Mouse (Mus musculus): ENCODE results near the gene Gucy2c. TPM values are rescaled to one million over a fixed set of nuclear protein-coding genes. Genes with fewer than 3 reads are reported as not detected.
"Not testable (repeated sequence)": the region's sequence is repeated elsewhere in the genome, so short reads cannot be mapped to it uniquely, and the experiment has no call there.

Gucy2c gene
- polyA plus RNA-seq, 1 experiment from 2014 or later, result 1.6 TPM

DNA sequence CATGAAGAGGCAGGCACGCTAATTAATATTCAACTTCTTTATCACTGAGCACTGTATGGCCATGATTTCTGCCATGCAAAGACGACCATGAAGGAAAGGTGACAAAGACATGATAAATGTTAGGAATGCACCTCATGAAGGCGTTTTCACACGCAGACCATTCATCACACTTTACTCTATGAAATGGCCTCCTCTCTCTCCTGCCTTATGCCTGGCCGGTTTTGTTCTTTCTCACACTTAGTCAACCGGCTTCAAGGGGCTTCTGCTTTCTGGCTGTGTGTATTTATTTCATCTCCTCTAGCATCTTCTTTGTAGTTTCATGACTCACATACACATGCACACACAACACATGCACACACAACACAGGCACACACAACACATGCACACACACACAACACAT is 19.7 kb upstream of the Gucy2c start:
- 89% methylated on average over 6 of the region's 6 CpGs for WGBS
- no peak for ATAC-seq (replicated peaks)
- Histone ChIP-seq H3K4me2 (no peak overlapping the region), H3K9me3 (no peaks in the 10 kb centered on the region), H3K9ac (no peak overlapping the region), H3K27me3 (replicated peaks) (no peaks in the 10 kb centered on the region), H3K4me3 (no peak overlapping the region), H3K4me1 (peaks cover 16% of the 10 kb centered on the region), H3K36me3 (replicated peaks) (no peaks in the 10 kb centered on the region), H3K27ac (no peak overlapping the region)

DNA sequence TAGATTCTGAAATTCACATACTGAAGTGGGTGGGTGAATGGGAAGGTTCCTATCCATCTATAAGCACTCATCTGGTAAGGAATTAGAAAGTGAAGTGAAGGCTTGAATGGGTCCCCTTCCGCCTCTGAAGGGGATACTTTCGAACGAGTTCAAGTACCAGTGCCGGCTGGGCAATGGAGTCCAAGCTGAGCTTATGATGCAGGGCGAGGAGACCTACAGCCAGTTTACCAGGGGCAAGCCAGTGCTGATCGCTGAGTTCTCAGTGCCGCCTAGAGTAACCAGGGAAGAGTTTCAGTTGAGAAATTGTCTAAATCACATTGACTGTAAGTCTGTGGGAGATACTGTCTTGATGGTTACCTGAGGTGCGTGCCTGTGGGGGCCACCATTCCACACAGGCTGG is 19.1 kb upstream of the Gucy2c start:
- H3K4me1 ChIP-seq, result peaks cover 16% of the 10 kb centered on the region
- no peak overlapping the region for H3K9ac ChIP-seq
- no peak overlapping the region for H3K27ac ChIP-seq
- no peaks in the 10 kb centered on the region for H3K9me3 ChIP-seq
- H3K36me3 ChIP-seq (replicated peaks), result no peaks in the 10 kb centered on the region
- H3K4me3 ChIP-seq, result no peak overlapping the region
- no peak overlapping the region for H3K4me2 ChIP-seq
- ATAC-seq (replicated peaks), result no peak
- WGBS, result 94% methylated on average over 8 of the region's 8 CpGs
- no peaks in the 10 kb centered on the region for H3K27me3 ChIP-seq (replicated peaks)

DNA sequence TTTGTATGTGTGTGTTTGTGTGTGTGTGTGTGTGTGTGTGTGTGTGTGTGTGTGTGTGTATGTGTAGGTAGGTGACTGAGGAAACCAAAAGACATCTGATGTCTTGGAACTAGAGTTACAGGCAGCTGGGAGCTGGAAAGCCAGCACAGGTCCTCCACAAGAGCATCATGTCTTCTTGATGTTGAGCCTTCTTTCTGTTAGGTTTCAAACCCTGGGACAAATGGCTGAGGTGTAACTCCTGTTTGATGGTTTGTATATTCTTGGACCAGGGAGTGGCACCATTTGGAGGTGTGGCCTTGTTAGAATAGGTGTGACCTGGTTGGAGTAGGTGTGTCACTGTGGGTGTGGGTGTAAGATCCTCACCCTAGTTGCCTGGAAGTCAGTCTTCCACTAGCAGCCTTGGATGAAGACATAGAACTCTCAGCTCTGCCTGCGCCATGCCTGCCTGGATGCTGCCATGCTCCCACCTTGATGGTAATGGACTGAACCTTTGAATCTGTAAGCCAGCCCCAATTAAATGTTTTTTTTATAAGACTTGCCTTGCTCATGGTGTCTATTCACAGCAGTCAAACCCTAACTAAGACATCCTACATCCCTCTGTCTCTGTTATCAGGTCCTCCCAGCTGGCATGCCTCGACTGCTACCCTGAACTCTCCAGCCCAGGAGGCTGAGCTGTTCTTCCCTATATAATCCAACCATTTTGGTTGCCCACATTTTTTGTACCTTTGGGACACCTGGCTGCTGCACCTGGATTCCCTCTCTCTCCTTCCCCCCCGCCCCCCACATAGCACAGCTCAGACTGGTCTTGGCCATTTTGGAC is 16.5 kb upstream of the Gucy2c start:
- ATAC-seq (replicated peaks); H3K27me3 ChIP-seq (replicated peaks); H3K4me3 ChIP-seq; H3K9me3 ChIP-seq; H3K36me3 ChIP-seq (replicated peaks); H3K4me2 ChIP-seq; H3K27ac ChIP-seq; H3K9ac ChIP-seq: not testable (repeated sequence)
- WGBS, result 93% methylated on average over 3 of the region's 3 CpGs
- peaks cover 12% of the 10 kb centered on the region for H3K4me1 ChIP-seq

DNA sequence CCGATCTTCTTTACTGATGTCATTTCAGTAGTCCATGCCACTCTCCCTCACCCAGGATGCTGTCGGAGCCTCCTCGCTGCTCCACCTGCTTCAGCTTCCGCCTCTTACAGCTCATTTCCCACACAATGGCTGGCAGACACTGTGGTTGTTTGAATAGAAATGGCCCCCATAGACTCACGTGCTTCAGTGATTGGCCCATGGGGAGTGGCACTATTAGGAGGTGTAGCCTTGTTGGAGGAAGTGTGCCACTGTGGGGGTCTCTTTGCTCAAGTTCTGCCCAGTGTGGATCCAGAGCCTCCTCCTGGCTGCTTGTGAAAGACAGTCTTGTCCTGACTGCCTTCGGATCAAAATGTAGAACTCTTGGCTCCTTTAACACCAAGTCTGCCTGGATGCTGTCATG is 14.3 kb upstream of the Gucy2c start:
- Histone ChIP-seq H3K27me3 (replicated peaks) (no peaks in the 10 kb centered on the region; the same call in 1 of the 2 replicates), H3K9me3 (no peaks in the 10 kb centered on the region), H3K4me1 (peaks cover 11% of the 10 kb centered on the region), H3K36me3 (replicated peaks) (no peaks in the 10 kb centered on the region), H3K4me3 (no peak overlapping the region), H3K4me2 (no peak overlapping the region), H3K27ac (no peak overlapping the region), H3K9ac (no peak overlapping the region)
- ATAC-seq (replicated peaks), result no peak
- WGBS, result 60% methylated on average over 6 of the region's 6 CpGs

DNA sequence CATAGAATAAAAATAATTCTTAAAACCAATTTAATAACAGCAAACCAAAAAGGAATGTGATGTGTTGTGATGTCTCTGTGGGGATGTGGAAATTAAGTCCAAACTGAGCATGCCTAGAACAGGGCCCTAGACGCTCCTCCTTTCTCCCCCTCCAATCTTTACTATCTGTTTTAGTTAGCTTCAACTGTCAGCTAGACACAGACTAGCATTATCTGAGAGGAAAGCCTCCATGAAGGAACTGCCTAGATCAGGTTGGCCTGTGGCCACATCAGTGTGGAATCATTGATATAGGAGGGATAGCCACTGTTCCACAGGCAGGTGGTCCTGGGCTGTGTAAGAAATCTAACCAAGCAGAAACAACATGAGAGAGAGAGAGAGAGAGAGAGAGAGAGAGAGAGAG is 13.5 kb upstream of the Gucy2c start:
- no peak overlapping the region for H3K4me3 ChIP-seq

DNA sequence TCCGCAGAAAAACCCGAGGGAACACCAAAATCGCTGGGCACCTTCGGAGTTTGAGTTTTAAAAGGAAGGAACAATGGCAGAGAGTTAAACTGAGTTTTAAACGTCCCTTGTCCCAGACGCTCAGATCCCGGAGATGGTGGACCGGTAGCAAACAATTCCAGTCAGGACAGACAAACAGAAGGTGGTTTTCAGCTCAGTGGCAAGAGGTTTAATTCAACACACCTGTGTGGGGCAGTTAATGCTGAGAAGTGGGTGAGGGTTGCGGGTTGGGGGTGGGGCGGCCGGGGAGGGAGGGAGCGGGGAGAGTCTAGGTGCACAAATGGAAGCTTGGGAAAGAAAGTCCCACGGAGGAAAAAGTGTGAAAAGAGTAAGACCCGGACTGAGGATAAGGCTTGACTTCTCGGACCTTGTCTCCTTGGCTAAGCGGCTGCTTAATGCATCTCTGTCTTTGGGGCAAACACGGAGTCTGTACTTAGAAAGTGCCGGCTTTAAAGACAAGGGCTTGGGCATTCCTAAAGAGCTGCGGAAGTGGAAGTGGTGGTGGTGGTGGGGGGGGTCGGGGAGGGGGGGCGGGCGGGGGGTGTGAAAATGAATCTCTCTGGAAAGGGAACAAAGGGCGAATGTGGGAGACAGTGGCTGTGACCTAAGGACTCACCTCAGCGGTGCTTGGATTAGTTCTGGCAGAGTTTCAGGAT is 12.4 kb upstream of the Gucy2c start:
- H3K9ac ChIP-seq, result peak overlapping the region; percentile 10; the same call in 1 of the 2 replicates
- H3K4me1 ChIP-seq, result peaks cover 11% of the 10 kb centered on the region
- H3K4me3 ChIP-seq, result peak overlapping the region; percentile 30
- no peak for ATAC-seq (replicated peaks)
- H3K27me3 ChIP-seq (replicated peaks), result no peaks in the 10 kb centered on the region; the same call in 1 of the 2 replicates
- no peaks in the 10 kb centered on the region for H3K36me3 ChIP-seq (replicated peaks)
- no peak overlapping the region for H3K27ac ChIP-seq
- no peaks in the 10 kb centered on the region for H3K9me3 ChIP-seq
- under 1% methylated on average over 22 of the region's 24 CpGs for WGBS
- H3K4me2 ChIP-seq, result peak overlapping the region; percentile 60

More for the DNA sequence above, 13.5 kb upstream of the Gucy2c start:
- H3K9ac ChIP-seq, result no peak overlapping the region
- H3K4me1 ChIP-seq, result peaks cover 11% of the 10 kb centered on the region
- no peaks in the 10 kb centered on the region for H3K9me3 ChIP-seq
- no peaks in the 10 kb centered on the region for H3K36me3 ChIP-seq (replicated peaks)
- no peaks in the 10 kb centered on the region; the same call in 1 of the 2 replicates for H3K27me3 ChIP-seq (replicated peaks)
- ATAC-seq (replicated peaks), result no peak
- H3K27ac ChIP-seq, result no peak overlapping the region
- WGBS, result 64% methylated on average over 1 of the region's 1 CpGs
- no peak overlapping the region for H3K4me2 ChIP-seq

DNA sequence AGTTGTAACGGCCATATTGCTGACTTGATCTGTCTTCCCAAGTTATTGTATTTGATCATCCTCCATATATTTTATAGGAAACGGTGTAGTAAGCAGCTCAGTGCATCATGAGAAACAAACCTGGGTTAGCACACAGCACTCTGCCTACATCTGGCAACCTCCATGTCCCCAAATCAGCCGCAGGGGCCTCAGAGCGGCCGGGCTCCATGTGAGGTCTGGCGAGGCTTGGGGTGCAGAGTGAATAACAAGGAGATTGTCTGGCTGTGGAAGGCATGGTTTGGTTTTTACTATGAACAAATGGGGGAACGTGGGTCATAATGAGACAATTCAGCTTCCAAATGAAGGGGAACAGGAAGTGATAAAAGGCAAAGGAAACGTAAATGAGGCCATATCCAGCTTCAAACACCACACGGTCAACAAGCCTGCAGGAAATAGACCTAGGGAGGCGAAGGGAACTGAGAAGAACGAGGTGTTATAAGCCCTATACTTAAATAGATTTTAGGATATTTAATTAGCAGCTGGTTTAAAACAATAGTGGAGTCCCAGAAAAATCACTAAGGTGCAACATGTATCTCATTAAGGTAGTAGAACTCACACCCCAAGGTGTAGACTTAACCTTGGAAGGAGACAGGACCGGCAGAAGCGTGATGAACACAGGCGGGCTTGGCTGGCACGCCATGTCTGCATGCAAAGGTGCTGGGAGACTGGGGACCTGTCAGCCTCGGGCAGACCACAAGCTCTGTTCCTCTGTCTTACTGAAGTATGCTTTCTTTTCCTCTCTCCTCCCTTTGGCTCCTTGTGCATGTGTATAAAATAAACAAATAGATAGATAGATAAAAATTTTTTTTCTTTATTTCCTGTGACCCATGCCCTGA is 11.6 kb upstream of the Gucy2c start:
- Histone ChIP-seq H3K36me3 (replicated peaks) (no peaks in the 10 kb centered on the region), H3K27me3 (replicated peaks) (no peaks in the 10 kb centered on the region; the same call in 1 of the 2 replicates), H3K4me2 (peak overlapping the region; percentile 60), H3K4me3 (peak overlapping the region; percentile 30), H3K9me3 (no peaks in the 10 kb centered on the region), H3K27ac (no peak overlapping the region), H3K4me1 (peaks cover 11% of the 10 kb centered on the region), H3K9ac (0 out of 2 replicates have a peak overlapping the region, but pooled peaks have one; percentile 10)
- ATAC-seq (replicated peaks), result no peak
- WGBS, result 28% methylated on average over 16 of the region's 16 CpGs

DNA sequence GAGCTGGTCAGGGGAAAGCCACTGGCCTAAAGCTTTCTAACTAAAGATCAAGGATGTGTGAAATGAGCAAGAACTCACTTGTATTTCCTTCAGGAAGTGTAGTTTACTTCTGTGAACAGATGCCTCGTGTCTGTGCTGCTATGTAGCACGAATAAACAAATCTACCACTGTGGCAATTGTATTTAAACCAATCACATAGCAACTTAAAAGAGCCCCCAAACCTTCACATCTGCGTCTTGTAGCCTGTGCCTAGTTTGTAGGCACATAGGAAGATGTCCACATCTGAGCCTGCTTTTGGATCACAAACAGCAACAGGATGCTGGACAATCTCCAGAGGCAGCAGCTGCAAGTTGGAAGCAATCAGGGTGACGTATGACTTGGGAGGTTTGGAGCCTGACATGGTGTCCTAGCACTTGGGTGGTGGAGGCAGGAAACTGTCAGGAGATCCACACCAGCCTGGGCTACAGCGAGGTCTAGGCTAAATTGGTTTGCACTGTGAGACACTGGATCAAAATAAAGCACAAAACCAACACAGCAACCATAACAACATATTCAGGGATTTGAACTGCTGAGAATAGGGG is 7.9 kb upstream of the Gucy2c start:
- no peak overlapping the region for H3K27ac ChIP-seq
- no peaks in the 10 kb centered on the region; the same call in 1 of the 2 replicates for H3K27me3 ChIP-seq (replicated peaks)
- no peak overlapping the region for H3K4me3 ChIP-seq
- 82% methylated on average over 5 of the region's 5 CpGs for WGBS
- peaks cover 11% of the 10 kb centered on the region for H3K4me1 ChIP-seq
- H3K36me3 ChIP-seq (replicated peaks), result no peaks in the 10 kb centered on the region
- no peak overlapping the region for H3K9ac ChIP-seq
- H3K4me2 ChIP-seq, result no peak overlapping the region
- H3K9me3 ChIP-seq, result no peaks in the 10 kb centered on the region
- ATAC-seq (replicated peaks), result no peak

DNA sequence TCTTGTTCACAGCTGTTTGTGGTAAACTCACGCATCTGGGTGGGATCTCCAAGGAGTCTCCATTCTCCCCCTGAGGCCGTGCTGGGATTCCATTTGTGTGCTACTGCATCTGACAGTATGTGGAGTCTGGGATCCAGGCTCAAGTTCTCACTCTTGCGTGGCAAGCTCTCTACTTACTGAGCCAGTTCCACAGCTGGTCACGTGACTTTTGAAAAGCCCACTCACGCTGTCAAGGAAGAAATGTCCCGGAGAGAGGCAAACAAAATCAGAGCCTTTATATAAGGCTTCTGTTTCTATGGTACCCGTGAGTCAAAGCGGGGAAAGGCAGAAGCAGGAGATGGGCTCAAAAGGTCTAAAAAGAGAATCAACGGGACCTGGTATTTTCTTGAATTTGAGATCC is 1.2 kb upstream of the Gucy2c start:
- no peak overlapping the region for H3K4me2 ChIP-seq
- H3K4me3 ChIP-seq, result no peak overlapping the region
- no peaks in the 10 kb centered on the region for H3K27me3 ChIP-seq (replicated peaks)
- no peaks in the 10 kb centered on the region for H3K9me3 ChIP-seq
- no peaks in the 10 kb centered on the region for H3K4me1 ChIP-seq
- H3K9ac ChIP-seq, result no peak overlapping the region
- 77% methylated on average over 9 of the region's 9 CpGs for WGBS
- no peak for ATAC-seq (replicated peaks)
- no peak overlapping the region for H3K27ac ChIP-seq
- H3K36me3 ChIP-seq (replicated peaks), result no peaks in the 10 kb centered on the region

DNA sequence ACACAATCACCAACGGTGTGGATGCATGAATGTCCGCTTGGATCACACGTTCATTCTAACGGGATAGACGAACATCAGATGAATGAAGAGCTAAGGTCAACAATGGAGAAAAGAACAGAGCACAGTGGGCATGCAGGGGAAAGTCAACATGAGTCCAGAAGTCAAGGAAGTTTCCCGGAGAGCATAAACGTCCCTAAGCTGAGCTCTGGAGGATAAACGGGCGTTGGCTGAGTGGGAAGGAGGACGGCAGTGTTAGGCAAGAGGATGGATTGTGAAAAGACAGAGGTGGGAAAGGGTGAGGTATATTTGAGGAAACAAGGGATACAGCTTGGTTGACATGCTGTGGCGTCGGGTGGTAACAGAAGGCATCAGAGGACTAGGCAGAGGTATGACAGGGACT is 581 bp upstream of the Gucy2c start:
- no peaks in the 10 kb centered on the region for H3K27me3 ChIP-seq (replicated peaks)
- H3K27ac ChIP-seq, result no peak overlapping the region
- no peak overlapping the region for H3K4me3 ChIP-seq
- WGBS, result 84% methylated on average over 12 of the region's 12 CpGs
- no peaks in the 10 kb centered on the region for H3K9me3 ChIP-seq
- H3K36me3 ChIP-seq (replicated peaks), result no peaks in the 10 kb centered on the region
- no peak for ATAC-seq (replicated peaks)
- H3K4me1 ChIP-seq, result no peaks in the 10 kb centered on the region
- no peak overlapping the region for H3K9ac ChIP-seq
- H3K4me2 ChIP-seq, result no peak overlapping the region

DNA sequence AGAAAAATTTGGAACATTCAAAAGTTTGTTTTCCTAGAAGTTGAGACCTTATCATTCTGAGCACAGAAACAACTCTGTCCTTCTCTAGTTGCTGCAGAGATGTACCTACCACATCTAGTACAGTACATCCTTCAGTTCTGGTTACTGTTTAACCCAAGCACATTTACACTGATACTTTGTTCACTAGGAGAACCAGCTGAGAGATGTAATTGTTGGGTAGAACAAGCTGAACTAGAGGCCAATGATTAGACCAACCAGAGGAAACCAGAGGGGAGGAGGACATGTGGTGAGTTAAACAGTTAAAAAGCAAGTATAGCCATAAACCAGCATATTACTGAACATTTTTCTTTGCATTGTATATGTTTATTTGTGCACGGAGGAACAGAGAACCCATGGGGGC is 5.2 kb downstream of the Gucy2c start:
- H3K9me3 ChIP-seq, result no peaks in the 10 kb centered on the region
- no peak overlapping the region for H3K27ac ChIP-seq
- no peaks in the 10 kb centered on the region for H3K36me3 ChIP-seq (replicated peaks)
- H3K27me3 ChIP-seq (replicated peaks), result no peaks in the 10 kb centered on the region
- no peak overlapping the region for H3K4me3 ChIP-seq
- 86% methylated on average over 1 of the region's 1 CpGs for WGBS
- no peak for ATAC-seq (replicated peaks)
- H3K4me2 ChIP-seq, result no peak overlapping the region
- H3K4me1 ChIP-seq, result no peaks in the 10 kb centered on the region
- H3K9ac ChIP-seq, result no peak overlapping the region

DNA sequence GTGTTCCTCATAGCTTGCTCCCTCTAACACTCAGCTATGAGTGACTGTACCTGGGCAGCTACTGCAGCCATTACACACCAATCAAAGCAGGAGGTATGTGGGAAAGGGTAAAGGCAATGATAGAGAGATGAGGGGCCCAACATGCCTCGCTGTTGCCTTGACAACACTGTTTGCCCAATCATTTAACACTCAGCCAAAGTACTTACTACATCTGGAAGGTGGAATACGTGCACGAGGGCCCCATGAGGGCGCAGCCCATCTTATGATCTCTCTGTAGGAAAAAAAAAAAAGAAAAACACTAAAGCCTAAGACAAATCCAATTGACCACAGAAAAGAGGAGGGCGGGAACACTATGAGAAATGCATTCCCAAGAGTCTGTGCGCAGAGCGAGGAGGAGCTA is 11.7 kb downstream of the Gucy2c start:
- Histone ChIP-seq H3K27ac (no peak overlapping the region), H3K4me2 (no peak overlapping the region), H3K36me3 (replicated peaks) (no peaks in the 10 kb centered on the region), H3K4me3 (no peak overlapping the region), H3K9ac (no peak overlapping the region), H3K4me1 (no peaks in the 10 kb centered on the region), H3K9me3 (no peaks in the 10 kb centered on the region), H3K27me3 (replicated peaks) (no peaks in the 10 kb centered on the region)
- no peak for ATAC-seq (replicated peaks)
- 80% methylated on average over 7 of the region's 7 CpGs for WGBS
